Mouse (Mus musculus): ENCODE results near the gene Sort1.

DNA sequence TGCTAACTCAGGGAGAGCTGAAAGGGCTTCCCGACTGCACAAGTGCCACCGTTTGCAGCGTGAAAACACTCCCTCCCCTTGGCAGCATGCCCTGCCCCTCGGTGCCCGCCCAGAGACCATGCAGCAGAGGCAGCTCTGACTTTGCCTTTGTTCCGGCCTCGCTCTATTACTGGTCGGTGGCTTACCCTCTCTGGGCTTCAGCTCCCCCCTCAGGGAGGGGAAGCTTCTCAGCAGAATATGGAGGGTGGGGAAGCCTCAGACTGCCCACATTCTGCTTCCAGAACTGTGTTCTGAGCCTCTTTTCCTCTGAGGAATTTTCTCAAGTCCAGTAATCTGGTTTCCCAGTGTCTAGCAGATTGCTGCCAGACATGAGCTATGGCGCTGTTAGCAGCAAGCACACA lies 44.6 kb downstream of the Sort1 start:
- TF ChIP-seq CTCF (IDR thresholded peaks at IDR 0.05; ENCODE audit: extremely low read depth, insufficient read length, insufficient replicate concordance, low read depth, low read length) (no peak), POLR2A (IDR thresholded peaks at IDR 0.05; ENCODE audit: low read depth, low read length) (no peak)
